Mouse (Mus musculus) brain, embryonic 14.5 days (tissue): ENCODE results near the gene Gm9573. TPM values are rescaled to one million over a fixed set of nuclear protein-coding genes. Genes with fewer than 3 reads are reported as not detected.
A peak's percentile ranks its signal among the peaks of the same experiment; 100 is the strongest.

Experiments used
- DNase-seq: peaks from one replicate; pipeline ENCODE4 v3.0.0-alpha.2; 2011; ENCODE audit warnings: low read depth
- CTCF ChIP-seq: fragments of 200-500 bp; IDR thresholded peaks from 2 replicates; pipeline ENCODE4 v1.5.1; 2012; ENCODE audit warnings: inconsistent platforms, mild to moderate bottlenecking, moderate library complexity, borderline replicate concordance; ENCODE audit not compliant: insufficient read depth, insufficient read length; ENCODE audit errors: extremely low read depth
- POLR2A ChIP-seq: fragments of 200-500 bp; IDR thresholded peaks from 2 replicates; pipeline ENCODE4 v1.6.1; 2012; ENCODE audit warnings: mild to moderate bottlenecking, inconsistent platforms, borderline replicate concordance; ENCODE audit not compliant: poor library complexity, insufficient read depth, insufficient read length, severe bottlenecking; ENCODE audit errors: extremely low read depth
- polyA plus RNA-seq: library from polyadenylated mRNA; depleted of rRNA; stranded (reverse); fragments of >200 nt; gene quantifications from 2 replicates; pipeline ENCODE4 v1.2.3, GENCODE M21; 2012; rRNA removed

Gene Gm9573
- polyA plus RNA-seq, 1 experiment, result not detected

DNA sequence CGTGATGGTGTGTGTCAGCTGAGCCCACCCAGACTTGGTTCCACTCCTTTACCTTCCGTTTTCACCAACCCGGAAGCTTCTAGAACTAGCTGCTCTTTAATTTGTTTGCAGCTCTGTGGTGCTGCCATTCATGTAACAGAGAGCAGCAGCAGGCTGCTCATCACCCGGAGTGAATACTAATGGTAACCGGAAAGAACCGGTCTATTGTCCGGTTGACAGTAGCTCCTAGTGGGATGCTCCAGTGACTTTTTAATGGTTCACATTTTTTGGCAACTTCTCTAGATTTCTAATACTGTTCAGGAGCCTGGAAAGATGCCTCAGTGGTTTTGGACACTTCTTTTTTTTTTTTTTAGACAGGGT is 35.2 kb downstream of the Gm9573 start:
- TF ChIP-seq CTCF (no peak), POLR2A (no peak)
- DNase-seq, result no peak

- peak; percentile 95 for TF ChIP-seq CTCF
- TF ChIP-seq POLR2A, result no peak
- DNase-seq, result peak; percentile 91
Observed at GRCm38 (mm10) chr17:35590410-35591218, 35.8 kb downstream of the Gm9573 start.

- TF ChIP-seq CTCF (no peak), POLR2A (no peak)
- DNase-seq, result peak; percentile 33
Observed at GRCm38 (mm10) chr17:35588387-35588786, 38.0 kb downstream of the Gm9573 start.

DNA sequence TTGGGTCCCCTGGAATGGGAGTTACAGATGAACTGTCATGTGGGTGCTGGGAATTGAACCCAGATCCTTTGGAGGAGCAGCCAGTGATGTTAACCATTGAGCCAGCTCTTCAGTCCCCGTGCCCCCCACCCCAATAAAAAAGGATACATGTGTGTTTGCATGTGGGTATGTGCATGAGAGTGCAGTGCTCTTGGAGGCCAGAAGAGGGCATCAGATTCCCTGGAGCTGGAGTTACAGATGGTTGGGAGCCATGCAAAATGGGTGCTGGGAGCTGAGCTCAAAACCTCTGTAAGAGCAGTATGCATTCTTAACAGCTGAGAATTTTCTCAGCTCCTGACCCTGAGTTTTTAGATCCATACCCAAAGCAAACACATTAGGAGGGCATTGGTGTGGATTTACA is 39.1 kb downstream of the Gm9573 start:
- DNase-seq, result no peak
- TF ChIP-seq CTCF (no peak), POLR2A (no peak)

- no peak for TF ChIP-seq POLR2A
- TF ChIP-seq CTCF, result peak; percentile 97
- peak; percentile 88 for DNase-seq
Observed at GRCm38 (mm10) chr17:35584330-35584937, 42.0 kb downstream of the Gm9573 start.

- TF ChIP-seq POLR2A (no peak), CTCF (peak; percentile 56; the same call in 1 of the 2 replicates)
- DNase-seq, result no peak
Observed at GRCm38 (mm10) chr17:35582900-35583299, 43.5 kb downstream of the Gm9573 start.

GRCm38 (mm10) chr17:35578211-35578610 is 48.2 kb downstream of the Gm9573 start:
- peak; percentile 95 for TF ChIP-seq CTCF
- TF ChIP-seq POLR2A, result no peak
- DNase-seq, result peak; percentile 84

- DNase-seq, result no peak
- TF ChIP-seq CTCF (peak; percentile 6; the same call in 1 of the 2 replicates), POLR2A (no peak)
Observed at GRCm38 (mm10) chr17:35571477-35571876, 55.0 kb downstream of the Gm9573 start.

DNA sequence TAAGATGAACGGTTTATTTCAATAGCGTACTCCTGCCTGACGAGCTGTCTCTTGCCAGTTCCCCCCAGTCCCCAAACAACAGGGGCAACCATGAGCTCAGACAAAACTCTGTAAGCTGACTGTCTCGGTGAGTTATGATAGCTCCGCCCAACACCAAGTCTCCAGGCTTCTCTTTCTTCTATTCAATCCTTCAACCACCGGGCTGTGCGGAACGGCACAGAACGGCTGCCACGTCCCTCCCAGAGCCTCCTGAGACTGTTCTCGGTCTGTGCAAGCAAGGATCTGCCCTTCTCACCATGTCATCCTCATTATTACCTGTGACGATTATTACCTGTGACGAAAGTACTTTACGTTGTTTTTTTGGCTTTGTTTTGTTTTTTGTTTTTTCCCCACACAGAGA is 55.6 kb downstream of the Gm9573 start:
- TF ChIP-seq CTCF (no peak), POLR2A (no peak)
- no peak for DNase-seq

DNA sequence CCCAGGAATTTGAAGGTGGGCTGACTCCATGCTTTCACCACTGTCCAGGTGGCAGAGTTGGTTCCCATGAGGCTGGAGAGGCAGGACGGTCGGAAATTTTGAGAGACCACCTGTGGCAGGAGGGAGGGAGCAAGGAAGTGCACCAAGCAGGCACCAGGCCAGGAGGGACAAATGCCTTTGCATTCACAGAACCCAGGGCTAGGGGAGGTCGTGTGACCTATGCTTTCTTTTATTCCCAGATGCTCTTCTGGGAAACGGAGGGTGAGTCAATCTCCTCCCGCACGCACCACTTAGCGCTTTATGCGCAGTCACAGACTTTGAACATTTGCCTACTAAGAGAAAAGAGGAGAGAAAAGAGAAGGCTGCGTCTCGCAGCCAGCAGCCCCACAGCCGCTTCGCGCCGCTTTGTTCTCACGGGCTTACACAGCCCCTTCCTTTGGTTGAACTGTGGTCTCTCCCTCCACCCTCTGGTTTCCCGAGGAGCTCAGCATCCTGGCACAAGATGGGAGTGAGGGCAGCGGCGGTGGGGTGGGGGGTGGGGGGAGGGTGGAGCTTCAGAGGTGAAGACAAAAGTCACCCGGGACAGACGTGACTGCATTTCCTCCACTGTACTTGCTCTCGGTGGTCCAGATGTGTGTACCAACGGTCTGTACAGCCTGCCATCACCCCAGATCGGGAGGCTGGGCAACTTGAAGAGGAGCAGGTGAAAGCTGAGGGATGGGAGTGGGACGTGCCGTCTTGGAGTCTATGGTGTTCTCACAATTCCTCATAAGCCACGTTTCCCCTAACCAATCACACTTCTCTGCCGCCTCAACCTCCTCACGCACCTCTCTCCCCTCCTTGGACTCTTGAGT is 57.1 kb downstream of the Gm9573 start:
- TF ChIP-seq POLR2A (no peak), CTCF (no peak)
- DNase-seq, result peak; percentile 66

Other genes starting within 250 kb of the Gm9573 start
- gene H2-Q4, start 247.0 kb downstream of the Gm9573 start, polyA plus RNA-seq, result 2.9 and 3.0 TPM in 2 replicates
- gene H2-Q6, start 201.8 kb downstream of the Gm9573 start, polyA plus RNA-seq, result 0.57 and 0.58 TPM in 2 replicates
- 3.6 and 4.3 TPM in 2 replicates for gene H2-Q7, start 187.5 kb downstream of the Gm9573 start, polyA plus RNA-seq
- 0.11 and 0.26 TPM in 2 replicates for gene H2-Q10, start 156.5 kb downstream of the Gm9573 start, polyA plus RNA-seq
- 0.06 TPM in 1 of 2 replicates, not detected in the other for gene Pou5f1, start 120.6 kb downstream of the Gm9573 start, polyA plus RNA-seq
- gene Tcf19, start 109.8 kb downstream of the Gm9573 start, polyA plus RNA-seq, result 17.4 and 33.8 TPM in 2 replicates
- 11.5 and 18.4 TPM in 2 replicates for gene Cchcr1, start 109.5 kb downstream of the Gm9573 start, polyA plus RNA-seq
- 0.98 and 1.2 TPM in 2 replicates for gene Psors1c2, start 93.4 kb downstream of the Gm9573 start, polyA plus RNA-seq
- gene Cdsn, start 74.5 kb downstream of the Gm9573 start, polyA plus RNA-seq, result 0.06 and 0.18 TPM in 2 replicates
- gene 2300002M23Rik, start 59.2 kb downstream of the Gm9573 start, polyA plus RNA-seq, result 0.06 TPM in 1 of 2 replicates, not detected in the other
- 0.29 TPM in 1 of 2 replicates, not detected in the other for gene Sfta2, start 25.1 kb downstream of the Gm9573 start, polyA plus RNA-seq
- gene Mucl3, start 17.1 kb upstream of the Gm9573 start, polyA plus RNA-seq, result 0.05 and 0.11 TPM in 2 replicates
- gene Vars2, start 41.0 kb upstream of the Gm9573 start, polyA plus RNA-seq, result 36.8 and 40.6 TPM in 2 replicates
- gene Gtf2h4, start 47.1 kb upstream of the Gm9573 start, polyA plus RNA-seq, result 28.8 and 40.8 TPM in 2 replicates
- 99.6 and 112 TPM in 2 replicates for gene Ddr1, start 78.0 kb upstream of the Gm9573 start, polyA plus RNA-seq
- gene Ier3, start 195.0 kb upstream of the Gm9573 start, polyA plus RNA-seq, result 4.8 and 5.1 TPM in 2 replicates
- gene Flot1, start 196.6 kb upstream of the Gm9573 start, polyA plus RNA-seq, result 87.1 and 101 TPM in 2 replicates
- 3,347 and 3,555 TPM in 2 replicates for gene Tubb5, start 211.7 kb upstream of the Gm9573 start, polyA plus RNA-seq
- gene Mdc1, start 214.9 kb upstream of the Gm9573 start, polyA plus RNA-seq, result 18.8 and 23.7 TPM in 2 replicates
- gene Nrm, start 234.7 kb upstream of the Gm9573 start, polyA plus RNA-seq, result 26.9 and 38.3 TPM in 2 replicates
- 46.9 and 48.9 TPM in 2 replicates for gene Ppp1r18, start 239.0 kb upstream of the Gm9573 start, polyA plus RNA-seq